Mouse (Mus musculus) frontal cortex, postnatal 14 days (tissue): ENCODE measurements around the gene Pla2g16.

Experiments
- DNase-seq, 2 experiments: peaks; one replicate each; pipeline ENCODE4 v3.0.0; 2022; ENCODE audit warnings: low spot score in 2 of 2

The Pla2g16 gene

GRCm38 (mm10) chr19:7564457-7564856, 7.2 kb downstream of the Pla2g16 start:
- no peak for DNase-seq

GRCm38 (mm10) chr19:7566826-7567225, 9.6 kb downstream of the Pla2g16 start:
- DNase-seq: no peak

DNA sequence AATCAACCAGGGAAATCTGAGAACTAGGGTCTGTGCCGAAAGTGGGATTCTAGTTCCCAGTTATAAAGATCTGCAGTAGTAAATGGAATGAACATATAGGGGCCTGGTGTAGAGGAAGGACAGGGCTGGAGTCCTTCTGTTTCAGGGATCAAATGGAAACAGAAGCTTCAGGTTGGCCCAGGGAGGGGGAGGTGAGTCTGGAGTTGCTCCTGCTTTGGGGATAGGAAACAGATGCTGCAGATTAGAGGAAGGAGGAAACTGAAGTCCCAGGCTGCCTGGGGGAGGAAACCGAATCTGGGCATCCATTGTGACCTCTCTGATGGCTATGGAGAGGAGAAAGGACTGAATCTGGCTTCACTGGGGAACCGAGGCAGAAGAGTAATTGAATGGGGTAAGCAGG, 11.1 kb downstream of the Pla2g16 start:
- no peak for DNase-seq

GRCm38 (mm10) chr19:7569650-7570049, 12.4 kb downstream of the Pla2g16 start:
- DNase-seq: no peak

DNA sequence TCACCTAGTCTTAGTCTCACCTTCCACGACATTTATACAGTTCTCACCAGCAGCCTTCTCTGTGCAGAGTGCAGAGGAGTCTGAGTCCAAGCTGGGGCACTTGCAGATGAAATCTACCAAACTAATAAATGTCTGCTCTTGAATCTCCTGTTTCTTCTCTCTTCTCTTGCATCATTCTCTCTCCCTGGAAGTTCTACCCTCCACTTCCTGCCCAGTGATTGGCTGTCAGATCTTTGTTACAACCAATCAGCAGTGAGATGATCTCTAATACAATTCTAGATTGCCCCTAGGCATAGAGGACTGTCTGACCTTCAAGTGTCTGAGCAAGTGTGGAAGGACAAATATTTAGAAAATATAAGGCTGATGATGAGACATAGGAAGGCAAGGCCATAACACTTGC, 18.9 kb downstream of the Pla2g16 start:
- DNase-seq: no peak

DNA sequence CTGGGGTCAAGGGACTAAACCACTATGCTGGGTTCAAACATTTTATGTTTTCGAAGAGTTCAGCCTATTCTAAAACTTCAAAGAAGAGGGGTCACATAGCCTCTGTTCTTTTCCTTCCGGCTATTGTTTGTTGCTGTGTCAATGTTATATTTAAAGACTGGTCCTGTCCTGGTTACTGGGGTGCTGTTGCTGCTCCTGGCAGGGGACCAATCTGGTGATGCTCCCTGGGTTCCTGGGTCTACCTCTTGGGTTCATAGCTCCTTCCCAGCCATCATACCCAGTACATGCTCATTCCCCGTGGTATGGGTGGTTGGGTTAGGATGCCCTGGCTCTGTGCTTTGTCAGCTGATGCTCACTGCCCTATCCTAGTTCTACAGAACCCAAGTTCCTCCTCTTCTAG, 20.5 kb downstream of the Pla2g16 start:
- no peak for DNase-seq

DNA sequence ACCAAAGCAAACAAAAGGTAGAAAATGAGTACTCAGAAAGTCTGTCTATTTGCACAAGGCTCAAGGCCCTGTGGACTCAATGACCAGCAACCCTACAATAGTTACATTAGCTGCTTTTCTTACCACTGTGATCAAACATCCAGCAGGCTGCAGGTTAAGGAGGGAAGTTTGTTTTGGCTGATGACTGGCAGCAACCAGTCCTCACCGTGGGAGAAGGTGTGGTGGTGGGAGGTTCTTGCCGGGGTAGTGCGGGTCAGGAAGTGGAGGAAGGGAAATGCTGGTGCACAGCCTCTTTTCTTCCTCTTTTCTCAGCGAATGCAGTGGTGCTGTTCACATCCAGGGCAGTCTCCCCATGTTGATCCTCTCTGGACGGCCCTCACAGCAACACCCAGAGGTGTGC, 23.8 kb downstream of the Pla2g16 start:
- DNase-seq: no peak

DNA sequence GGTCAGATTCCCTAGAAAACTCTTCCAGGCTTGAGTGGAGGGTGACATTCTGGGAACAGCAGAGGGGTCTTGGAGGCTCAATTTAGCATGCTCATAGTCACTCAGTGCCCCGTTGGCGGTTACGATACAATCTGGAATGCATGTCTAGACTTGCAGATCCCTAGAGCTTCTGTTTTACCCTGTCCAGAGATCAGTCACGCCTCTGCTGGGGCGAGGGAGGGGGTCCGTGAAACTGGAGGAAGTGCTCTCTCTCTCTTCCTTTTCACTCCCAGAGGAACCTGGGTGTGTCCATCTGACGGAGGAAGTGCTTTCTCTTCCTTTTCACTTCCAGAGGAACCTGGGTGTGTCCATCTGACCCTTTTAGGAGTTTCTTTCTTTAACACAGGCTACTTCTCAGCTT, 25.8 kb downstream of the Pla2g16 start:
- DNase-seq: no peak

DNA sequence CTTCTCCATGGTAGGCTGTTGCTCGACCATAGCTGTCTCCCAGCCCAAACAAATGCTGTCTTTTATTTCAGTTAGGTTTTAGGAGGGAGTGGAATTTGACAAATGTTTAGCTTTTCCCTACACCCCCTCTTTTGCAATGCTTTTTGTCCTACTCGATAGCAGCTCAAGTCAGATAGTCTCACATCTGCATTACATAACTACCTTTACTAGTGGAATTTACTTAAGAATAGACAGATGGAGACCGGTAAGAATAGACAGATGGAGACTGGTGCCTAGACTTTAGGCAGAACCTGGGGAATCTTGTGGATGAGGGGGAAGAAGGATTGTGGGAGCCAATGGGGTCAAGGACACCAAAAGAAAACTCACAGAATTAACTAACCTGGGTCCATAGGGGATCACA, 26.3 kb downstream of the Pla2g16 start:
- DNase-seq: no peak

DNA sequence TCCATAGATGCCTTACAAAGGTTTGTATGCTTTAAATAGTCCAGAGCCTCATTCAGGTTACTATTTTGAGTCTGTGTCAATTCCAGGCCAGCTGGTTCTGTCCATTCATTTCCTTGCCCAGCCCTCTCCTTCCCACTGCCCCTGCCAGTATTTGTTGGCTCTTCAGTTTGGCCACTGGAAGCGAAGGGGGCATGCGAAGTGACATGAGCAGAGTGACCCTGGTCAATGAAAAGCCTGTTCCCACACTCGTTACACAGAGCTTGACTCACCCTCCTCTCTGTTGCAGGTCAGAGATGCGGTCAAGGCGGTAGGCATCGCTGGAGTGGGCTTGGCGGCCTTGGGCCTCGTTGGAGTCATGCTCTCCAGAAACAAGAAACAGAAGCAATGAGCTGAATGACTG, 28.0 kb downstream of the Pla2g16 start:
- no peak for DNase-seq

DNA sequence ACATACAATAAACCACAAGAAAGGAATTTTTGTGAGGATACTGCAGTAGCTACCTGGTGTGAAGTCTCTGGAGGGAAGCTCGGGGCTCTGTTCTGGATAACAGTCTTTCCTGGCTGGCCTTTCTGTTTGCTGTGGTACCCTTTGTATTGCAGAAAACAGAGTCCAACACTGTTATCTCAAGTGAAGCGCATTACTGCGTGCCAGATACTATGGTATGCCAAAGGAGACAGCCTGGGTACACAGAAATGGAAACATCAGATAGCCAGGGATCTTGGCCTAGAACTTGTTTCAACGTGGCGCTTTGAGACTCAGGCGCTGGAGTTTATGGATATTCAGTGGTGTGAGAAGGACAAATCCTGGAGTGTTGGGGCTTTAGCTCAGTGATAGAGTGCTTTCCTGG, 28.5 kb downstream of the Pla2g16 start:
- no peak for DNase-seq

DNA sequence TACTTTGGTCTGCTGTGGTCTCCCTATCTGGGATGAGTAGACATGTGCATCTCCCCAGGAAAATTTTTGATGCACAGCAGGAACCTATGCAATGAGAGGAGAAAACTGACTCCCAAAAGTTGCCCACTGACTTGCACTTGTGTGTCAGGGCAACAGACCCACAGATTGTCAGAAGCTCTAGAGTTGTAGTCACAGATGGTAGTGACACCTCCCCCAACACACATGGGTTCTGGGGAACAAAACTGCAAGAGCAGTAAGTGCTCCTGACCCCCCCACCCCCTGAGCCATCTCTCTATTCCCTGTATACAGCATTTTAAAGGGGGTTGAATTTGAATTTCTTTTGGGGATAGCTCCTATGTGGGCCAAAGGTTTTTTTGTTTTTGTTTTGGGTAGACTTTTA, 33.5 kb downstream of the Pla2g16 start:
- DNase-seq: no peak

- DNase-seq: no peak
Measured at GRCm38 (mm10) chr19:7592018-7592417, 34.8 kb downstream of the Pla2g16 start.

DNA sequence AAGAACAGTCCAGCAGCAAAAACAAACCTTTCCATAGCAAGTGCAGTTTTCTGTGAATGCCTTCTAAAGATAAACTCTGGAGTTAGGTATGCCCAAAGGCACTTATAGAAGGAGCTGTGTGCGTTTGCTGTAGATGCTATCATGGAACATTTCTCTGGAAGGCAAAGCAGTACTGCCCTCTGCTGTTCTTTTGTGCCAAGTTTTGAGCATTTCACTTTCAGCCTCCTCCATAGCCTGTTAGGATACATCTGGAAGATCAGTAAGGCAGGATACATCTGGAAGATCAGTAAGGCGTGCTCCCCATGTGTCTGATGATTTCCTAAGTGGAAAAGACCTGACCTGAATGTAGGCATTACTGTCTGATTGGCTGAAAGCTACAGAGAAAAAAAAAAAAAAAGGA, 38.3 kb downstream of the Pla2g16 start:
- DNase-seq: peak in 1 of 2 experiments; percentile 24

DNA sequence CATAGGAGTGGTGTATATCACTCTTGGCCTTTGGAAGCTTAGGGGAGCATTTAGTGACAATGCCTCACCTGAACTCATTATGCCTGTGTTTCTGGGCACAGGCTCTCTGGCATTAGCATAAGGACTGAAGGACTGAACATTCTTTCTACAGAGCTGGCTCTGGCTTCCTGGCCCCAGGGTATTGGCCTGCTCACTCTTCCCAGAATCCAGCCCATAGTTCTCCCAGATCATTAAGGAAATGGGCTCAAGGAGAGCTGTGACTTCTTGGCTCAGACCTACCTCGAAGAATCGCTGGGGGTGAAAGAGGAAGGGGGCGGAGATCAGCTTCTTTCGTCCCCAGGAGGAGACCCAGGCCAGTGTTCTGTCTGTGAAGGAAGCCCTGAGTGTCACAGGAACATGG, 41.2 kb downstream of the Pla2g16 start:
- no peak for DNase-seq

DNA sequence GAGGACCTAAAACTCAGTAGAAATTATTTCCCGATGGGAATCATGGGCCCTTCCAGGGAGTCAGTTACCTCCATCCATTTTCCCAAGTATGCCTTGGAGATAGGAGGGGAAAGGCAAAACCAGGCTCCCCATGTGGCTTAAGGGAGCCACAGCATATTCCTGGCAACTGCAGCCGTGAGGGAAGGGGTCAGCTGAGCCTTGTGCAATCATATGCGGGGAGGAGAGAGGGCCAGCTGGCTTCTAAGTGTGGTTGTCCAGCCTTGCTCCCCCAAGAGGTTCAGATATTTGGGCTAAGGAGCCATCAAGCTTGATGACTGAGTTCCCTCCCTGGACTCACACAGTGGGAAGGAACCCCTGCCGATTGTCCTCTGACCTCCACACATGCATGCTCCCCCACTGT, 44.3 kb downstream of the Pla2g16 start:
- DNase-seq: no peak

DNA sequence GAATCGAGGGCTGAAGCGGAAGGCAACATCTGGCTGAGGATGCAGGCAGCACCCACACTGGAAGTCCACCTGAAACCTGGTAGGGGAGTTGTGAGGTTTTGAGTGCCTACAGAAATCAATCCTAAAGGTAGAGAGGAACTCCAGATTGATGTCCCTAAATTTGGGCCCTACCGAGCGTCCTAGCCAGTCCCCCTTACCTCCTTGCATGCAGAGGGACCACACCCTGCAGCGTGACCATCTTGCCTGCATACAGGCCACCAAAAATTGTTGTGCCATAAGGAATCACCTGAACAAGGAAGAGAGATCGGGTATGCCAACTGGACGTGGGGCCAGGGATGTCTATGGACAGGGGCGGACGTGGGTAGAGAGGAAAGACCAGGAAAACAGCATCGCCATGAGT, 46.8 kb downstream of the Pla2g16 start:
- DNase-seq: no peak

DNA sequence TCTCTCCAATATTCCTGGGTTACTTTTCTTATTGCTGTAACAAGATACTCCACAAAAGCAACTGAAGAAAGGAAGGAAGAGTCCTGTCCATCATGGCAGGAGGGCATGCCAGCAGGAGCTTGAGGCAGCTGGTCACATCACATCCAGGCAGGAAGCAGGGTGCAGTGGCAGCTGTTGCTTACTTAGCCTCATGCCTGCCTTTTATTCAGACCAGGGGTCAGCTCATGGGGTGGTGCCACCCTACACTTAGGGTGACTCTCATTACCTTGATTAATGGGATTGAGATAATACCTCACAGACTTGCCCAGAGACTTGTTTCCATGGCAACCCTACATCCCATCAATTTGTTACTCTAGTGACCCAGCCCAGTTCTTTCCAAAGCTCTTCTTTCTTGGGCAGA, 47.8 kb downstream of the Pla2g16 start:
- DNase-seq: no peak

DNA sequence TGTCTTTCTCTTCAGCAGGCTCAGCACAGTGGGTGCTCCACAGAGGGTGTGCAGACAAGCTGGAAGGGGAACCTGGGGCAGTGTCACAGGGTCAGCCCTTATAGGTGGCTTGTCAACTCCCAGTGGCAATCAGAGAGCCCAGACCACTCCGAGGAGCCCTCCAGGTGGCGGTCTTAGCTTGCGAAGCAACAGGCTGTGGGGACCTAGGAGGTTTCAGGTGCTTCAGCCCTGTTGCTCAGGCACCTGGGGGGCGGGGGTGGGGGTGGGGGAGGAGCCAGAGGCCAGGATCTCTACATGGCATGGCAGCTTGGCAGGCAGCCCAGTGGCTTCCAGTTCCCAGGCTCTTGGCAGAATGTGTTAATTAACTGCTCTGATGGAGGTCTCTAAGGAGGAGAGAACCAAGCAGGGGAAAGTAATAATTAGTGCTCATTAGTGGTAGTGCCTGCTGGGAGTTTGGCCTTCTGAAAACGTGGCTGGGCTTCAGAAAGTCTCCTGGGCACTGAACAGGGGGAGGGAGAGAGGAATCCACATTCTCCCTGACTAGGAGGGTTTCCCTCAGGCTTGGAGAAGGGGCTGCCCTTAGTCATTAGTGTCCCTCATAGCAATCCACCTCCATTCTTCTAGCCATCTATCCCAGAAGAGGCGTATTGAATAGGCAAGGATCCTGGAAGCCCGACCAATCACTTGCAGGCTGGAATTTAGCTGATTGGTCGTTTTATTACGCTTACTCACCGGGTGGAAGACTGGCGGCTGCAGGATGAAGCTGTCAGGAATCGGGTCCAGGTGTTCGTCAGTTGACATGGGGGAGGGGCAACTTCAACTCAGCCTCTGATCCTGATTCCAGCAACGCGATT, 48.9 kb downstream of the Pla2g16 start:
- peak; percentile 47 to 68 for DNase-seq

DNA sequence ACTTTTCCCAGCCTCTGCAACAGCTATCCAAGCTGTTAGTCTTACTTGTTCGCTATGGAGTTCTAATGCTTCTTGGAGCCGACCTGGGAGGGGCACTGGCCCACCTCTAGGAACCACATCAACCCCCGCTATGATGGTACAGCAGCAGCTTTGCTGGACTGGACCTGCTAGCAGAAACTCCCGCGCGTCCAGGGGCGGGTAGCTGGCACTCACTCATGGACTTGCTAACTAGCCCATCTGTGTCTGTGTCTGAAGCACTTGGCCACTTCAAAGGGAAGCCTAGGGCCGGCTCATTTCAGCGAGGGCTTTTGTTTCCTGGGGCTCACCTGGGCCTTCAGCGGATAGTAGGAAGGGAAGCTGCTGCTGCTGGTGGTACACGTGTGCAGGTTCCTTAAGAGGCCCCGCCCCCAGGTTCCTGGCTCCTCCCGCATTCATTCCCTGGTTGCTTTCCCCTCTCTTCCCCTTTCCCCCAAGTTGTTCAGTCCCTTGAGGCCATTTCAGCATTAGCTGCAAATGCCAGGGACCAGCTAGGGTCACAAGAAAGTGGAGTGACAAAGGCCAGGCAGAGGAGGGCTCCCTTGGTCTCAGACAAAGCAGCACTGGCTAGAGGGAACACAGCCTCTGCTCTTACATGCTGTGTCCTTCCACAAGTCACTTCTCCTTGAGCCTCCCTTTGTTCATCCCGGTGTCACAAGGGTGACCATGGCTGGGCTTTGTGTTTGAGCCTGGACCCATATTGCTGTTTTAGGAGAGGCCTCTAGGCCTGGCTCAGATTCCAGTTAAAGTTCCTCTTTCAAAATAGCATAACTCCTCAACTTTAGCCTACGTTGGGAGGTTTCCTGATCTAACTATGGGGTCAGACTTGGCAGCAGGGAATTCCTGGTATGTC, 49.8 kb downstream of the Pla2g16 start, which contains the start of gene Lgals12:
Gene Lgals12 (minus strand): TSS at position 393 of the 889 bp plus-strand sequence.
- peak; percentile 34 to 39 for DNase-seq

GRCm38 (mm10) chr19:7607690-7608201, 50.5 kb downstream of the Pla2g16 start:
- no peak for DNase-seq

- peak; percentile 35 to 45 for DNase-seq
Measured at GRCm38 (mm10) chr19:7611942-7612757, 54.9 kb downstream of the Pla2g16 start, which contains the start of gene Hrasls5. Gene Hrasls5 (plus strand): TSS chr19:7612541.
